Mouse (Mus musculus) urinary bladder, adult 2 months (tissue): Measurements from ENCODE around the gene Chst8. TPM values are rescaled to one million over a fixed set of nuclear protein-coding genes. Genes with fewer than 3 reads are reported as not detected.
A peak's percentile ranks its signal among the peaks of the same experiment; 100 is the strongest.

Experiments used
- DNase-seq: peaks from one replicate; pipeline ENCODE4 v3.0.0; 2022; ENCODE audit warnings: low spot score
- polyA plus RNA-seq: library from polyadenylated mRNA; depleted of rRNA; stranded (reverse); fragments of >200 nt; gene quantifications from 2 replicates; pipeline ENCODE4 v1.2.3, GENCODE M21; 2012

The Chst8 gene
- polyA plus RNA-seq, 1 experiment: 3.1 TPM

- DNase-seq: no peak
These were observed 60.3 kb downstream of the Chst8 start for GRCm38 (mm10) chr7:34752151-34752762.

GRCm38 (mm10) chr7:34750350-34750749 lies 62.2 kb downstream of the Chst8 start:
- DNase-seq: no peak

- no peak for DNase-seq
These were observed 62.8 kb downstream of the Chst8 start for GRCm38 (mm10) chr7:34749753-34750152.

GRCm38 (mm10) chr7:34748501-34748900 lies 64.0 kb downstream of the Chst8 start:
- no peak for DNase-seq

- DNase-seq: no peak
These were observed 64.8 kb downstream of the Chst8 start for GRCm38 (mm10) chr7:34747661-34748060.

- DNase-seq: no peak
These were observed 65.9 kb downstream of the Chst8 start for GRCm38 (mm10) chr7:34746586-34746985.

GRCm38 (mm10) chr7:34746165-34746564 lies 66.3 kb downstream of the Chst8 start:
- no peak for DNase-seq

- no peak for DNase-seq
These were observed 67.1 kb downstream of the Chst8 start for GRCm38 (mm10) chr7:34745426-34745825.

- DNase-seq: no peak
These were observed 67.5 kb downstream of the Chst8 start for GRCm38 (mm10) chr7:34744994-34745393.

GRCm38 (mm10) chr7:34743411-34744085 lies 69.0 kb downstream of the Chst8 start:
- no peak for DNase-seq

GRCm38 (mm10) chr7:34739371-34739770 lies 73.1 kb downstream of the Chst8 start:
- no peak for DNase-seq

GRCm38 (mm10) chr7:34737206-34737605 lies 75.3 kb downstream of the Chst8 start:
- DNase-seq: no peak

GRCm38 (mm10) chr7:34734348-34734747 lies 78.2 kb downstream of the Chst8 start:
- no peak for DNase-seq

- no peak for DNase-seq
These were observed 83.6 kb downstream of the Chst8 start for GRCm38 (mm10) chr7:34728931-34729330.

GRCm38 (mm10) chr7:34725206-34725605 lies 87.3 kb downstream of the Chst8 start:
- DNase-seq: no peak

GRCm38 (mm10) chr7:34722551-34723230 lies 89.8 kb downstream of the Chst8 start:
- DNase-seq: no peak

- DNase-seq: no peak
These were observed 90.4 kb downstream of the Chst8 start for GRCm38 (mm10) chr7:34722151-34722550.

- DNase-seq: no peak
These were observed 90.9 kb downstream of the Chst8 start for GRCm38 (mm10) chr7:34721650-34722048.

GRCm38 (mm10) chr7:34720882-34721649 lies 91.4 kb downstream of the Chst8 start:
- DNase-seq: no peak

- DNase-seq: peak; percentile 45
These were observed 92.9 kb downstream of the Chst8 start for GRCm38 (mm10) chr7:34719599-34719998.

GRCm38 (mm10) chr7:34718651-34719050 lies 93.9 kb downstream of the Chst8 start:
- DNase-seq: no peak

GRCm38 (mm10) chr7:34717161-34717810 lies 95.2 kb downstream of the Chst8 start:
- no peak for DNase-seq
